Mouse (Mus musculus): ENCODE results near the gene Wnt2b.

Gene Wnt2b

GRCm38 (mm10) chr3:104963331-104964276 is 1.9 kb upstream of the Wnt2b start:
- DNase-seq, result no peak

- no peak for DNase-seq
These were observed 1.1 kb upstream of the Wnt2b start for GRCm38 (mm10) chr3:104962866-104963265.

DNA sequence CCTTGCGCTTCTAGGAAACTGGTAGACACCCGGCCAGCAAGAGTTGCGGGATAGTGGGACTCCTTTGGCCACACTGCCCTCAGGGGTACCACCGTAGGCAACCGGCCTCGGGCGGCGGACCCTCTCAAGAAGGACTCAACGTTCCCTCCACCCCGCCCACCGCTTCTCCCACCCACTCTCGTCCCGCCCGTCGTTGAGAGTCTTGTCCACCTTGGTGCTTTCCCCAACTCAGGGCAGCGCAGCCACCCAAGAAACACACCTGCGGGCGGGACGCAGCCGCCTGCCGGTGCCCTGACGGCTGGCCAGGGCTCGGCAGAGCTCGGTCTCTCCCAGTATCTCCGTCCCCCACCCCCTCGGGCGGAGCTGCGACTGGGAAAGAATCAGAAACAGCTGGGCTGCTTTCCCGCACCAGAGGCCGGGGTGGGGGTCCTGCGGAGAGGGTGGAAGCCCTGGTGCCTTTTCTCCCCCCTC is 455 bp upstream of the Wnt2b start:
- DNase-seq, result no peak

- DNase-seq, result no peak
These were observed 1.4 kb downstream of the Wnt2b start for GRCm38 (mm10) chr3:104960026-104961000.

- DNase-seq, result no peak
These were observed 5.6 kb downstream of the Wnt2b start for GRCm38 (mm10) chr3:104956131-104956581.

GRCm38 (mm10) chr3:104954551-104954950 is 7.2 kb downstream of the Wnt2b start:
- no peak for DNase-seq

- DNase-seq, result no peak
These were observed 7.6 kb downstream of the Wnt2b start for GRCm38 (mm10) chr3:104954137-104954536.

DNA sequence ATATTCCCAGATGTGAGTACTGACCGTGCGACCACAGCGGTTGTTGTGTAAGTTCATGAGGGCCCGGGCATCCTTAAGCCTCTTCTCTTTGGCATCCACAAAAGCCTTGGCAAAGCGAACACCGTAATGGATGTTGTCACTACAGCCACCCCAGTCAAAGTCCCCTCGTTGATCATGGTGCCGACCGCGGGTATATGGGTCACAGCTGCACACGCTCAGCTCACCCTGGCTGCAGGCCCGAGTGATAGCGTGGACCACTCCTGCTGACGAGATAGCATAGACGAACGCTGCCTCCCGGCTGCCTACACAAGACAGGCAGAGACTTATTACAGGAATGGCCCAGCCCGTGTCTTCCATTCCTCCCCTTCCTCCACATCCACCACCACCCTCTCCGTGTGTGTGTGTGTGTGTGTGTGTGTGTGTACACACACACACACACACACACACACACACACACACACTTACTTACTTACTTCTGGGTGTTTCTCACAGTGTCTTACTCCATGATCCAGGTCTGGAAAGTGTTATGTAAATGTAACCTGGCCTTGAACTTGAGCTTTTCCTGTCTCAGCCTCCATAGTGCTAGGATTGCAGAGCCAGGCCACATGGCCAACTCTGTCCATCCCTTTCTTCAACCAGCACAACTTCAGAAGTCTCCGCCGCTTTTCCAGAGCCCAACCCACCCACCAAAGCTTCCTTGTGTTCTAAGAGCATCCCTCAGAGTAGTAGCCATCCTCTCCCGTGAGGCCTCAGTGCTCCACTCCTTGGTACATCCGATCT is 8.6 kb downstream of the Wnt2b start:
- DNase-seq, result no peak

DNA sequence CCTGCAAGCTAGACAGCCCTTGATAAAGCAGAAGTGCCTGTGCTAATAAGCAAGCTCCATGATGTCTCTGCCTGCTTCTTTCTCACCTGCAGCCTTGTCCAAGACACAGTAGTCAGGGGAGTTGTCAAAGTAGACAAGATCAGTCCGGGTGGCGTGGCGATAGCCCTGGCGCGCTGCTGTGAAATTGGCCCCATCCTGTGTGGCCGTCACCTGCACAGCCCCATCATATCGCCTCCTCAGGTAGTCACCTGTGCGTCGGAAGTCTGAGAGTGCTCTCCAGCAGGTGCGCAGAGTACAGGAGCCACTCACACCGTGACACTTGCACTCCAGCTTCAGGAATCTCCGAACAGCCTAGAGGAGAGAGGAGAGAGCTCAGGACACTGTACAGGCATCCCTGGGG is 10.8 kb downstream of the Wnt2b start:
- DNase-seq, result no peak

DNA sequence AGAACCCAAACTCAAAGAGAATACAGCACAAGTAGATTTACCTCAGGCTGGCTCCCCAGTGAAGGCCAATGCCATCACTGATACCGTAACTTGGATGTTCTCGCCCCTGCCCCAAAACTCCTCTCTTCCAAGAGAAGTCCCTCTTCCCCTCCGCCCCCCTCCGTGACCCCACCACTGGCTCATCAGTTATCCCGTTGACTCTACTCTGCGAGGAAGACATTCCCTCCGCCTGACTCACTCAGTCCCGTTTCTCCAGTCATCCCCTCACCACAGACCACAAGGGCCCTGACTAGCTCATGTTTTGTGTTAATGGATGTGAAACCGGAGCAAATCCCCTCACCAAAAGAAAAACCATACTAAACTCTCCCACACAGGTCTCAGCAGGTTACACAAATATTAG is 16.8 kb downstream of the Wnt2b start:
- DNase-seq, result no peak

DNA sequence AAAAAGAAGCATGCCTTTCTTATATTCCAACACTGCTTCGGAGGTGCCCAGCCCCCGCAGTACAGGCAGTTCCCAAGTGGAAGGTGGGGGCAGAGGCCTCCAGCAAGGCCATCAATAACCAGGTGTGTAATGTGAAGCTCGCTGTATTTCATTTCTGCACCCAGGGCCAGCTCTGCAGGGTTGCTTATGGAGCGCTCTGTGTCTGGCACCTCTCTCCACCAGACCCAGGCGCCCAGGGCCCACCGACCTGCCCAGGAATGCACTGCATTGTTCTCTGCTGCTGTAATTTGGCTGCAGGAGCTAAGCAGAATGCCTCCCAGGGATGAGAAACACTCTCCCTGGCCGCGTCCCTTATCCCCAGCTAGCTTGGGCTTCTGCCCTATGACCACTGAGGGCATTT is 18.4 kb downstream of the Wnt2b start:
- no peak for DNase-seq

GRCm38 (mm10) chr3:104942682-104943081 is 19.0 kb downstream of the Wnt2b start:
- DNase-seq, result no peak

- no peak for DNase-seq
These were observed 21.0 kb downstream of the Wnt2b start for GRCm38 (mm10) chr3:104940691-104941090.

DNA sequence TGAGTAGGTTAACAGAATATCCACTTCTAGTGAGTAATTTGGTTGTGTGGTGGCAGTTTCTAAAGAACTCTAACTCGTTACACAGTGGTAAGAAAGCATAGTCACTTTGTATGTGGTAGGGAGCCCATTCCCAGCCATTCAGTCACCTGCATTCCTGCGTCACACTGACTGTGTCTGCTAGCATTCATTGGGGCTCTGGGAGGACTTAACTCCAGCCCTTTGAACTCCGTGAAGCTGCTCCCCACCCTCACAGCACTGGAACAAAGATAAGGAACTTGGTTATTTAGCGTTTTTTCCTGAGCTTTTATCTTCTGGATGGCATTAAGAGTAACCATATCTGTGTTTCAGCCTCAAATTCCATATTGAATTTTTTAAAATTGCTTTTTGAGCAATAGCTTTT is 23.4 kb downstream of the Wnt2b start:
- no peak for DNase-seq

GRCm38 (mm10) chr3:104937728-104938305 is 23.9 kb downstream of the Wnt2b start:
- DNase-seq, result no peak

- no peak for DNase-seq
These were observed 32.3 kb downstream of the Wnt2b start for GRCm38 (mm10) chr3:104929385-104929784.

GRCm38 (mm10) chr3:104914986-104915385 is 46.7 kb downstream of the Wnt2b start:
- no peak for DNase-seq

GRCm38 (mm10) chr3:104909195-104909594 is 52.5 kb downstream of the Wnt2b start:
- no peak for DNase-seq

- DNase-seq, result no peak
These were observed 55.7 kb downstream of the Wnt2b start for GRCm38 (mm10) chr3:104906007-104906406.

GRCm38 (mm10) chr3:104905389-104905788 is 56.3 kb downstream of the Wnt2b start:
- DNase-seq, result no peak

- DNase-seq, result no peak
These were observed 60.6 kb downstream of the Wnt2b start for GRCm38 (mm10) chr3:104901154-104901553.

- DNase-seq, result no peak
These were observed 65.6 kb downstream of the Wnt2b start for GRCm38 (mm10) chr3:104896141-104896540.

Data from spleen, adult 18-20 months (tissue).